ENCODE assay signal across 27 mouse cellular contexts in the genomic region with DNA sequence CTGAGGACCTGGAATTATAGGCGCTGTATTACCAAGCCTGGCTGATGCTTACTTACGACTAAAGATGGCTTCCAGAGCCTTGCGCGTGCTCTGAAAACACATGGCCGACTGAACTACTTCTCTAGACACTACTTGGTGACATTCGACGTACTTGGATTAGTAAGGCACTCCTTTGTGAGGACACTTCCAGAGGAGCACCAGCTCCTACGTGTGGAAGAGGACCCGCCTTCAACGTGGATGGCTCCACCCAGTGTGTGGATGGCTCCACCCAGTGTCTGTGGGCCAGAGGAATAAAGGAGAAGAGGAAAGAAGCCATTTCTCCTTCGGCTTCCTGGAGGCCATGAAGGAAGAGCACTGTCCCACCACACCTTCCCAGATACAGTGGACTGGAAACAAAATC.
"Had no signal": no experiment of that assay in that cellular context is flagged by ENCODE, and none has a peak within 500 bp of the region (broad histone marks: within the 10 kb centered on the region; RNA-seq: fewer than 3 reads in every experiment).

No protein-coding gene starts in this region.

- H3K9ac ChIP-seq: heart, embryonic 12.5 days; hindbrain, embryonic 12.5 days; hindbrain, embryonic 14.5 days; intestine, embryonic 15.5 days; kidney, embryonic 15.5 days; limb, embryonic 13.5 days; limb, embryonic 15.5 days; liver, embryonic 13.5 days; liver, embryonic 15.5 days had no signal

- ATAC-seq: hindbrain, embryonic 16.5 days; inflammation-experienced regulatory T-cells, adult 6 months; intestine, embryonic 15.5 days had no signal

- H3K4me2 ChIP-seq: heart, embryonic 12.5 days; hindbrain, embryonic 12.5 days; hindbrain, embryonic 14.5 days; intestine, embryonic 15.5 days; kidney, embryonic 15.5 days; limb, embryonic 13.5 days; limb, embryonic 15.5 days; liver, embryonic 11.5 days; liver, embryonic 13.5 days; liver, embryonic 15.5 days had no signal

- H3K4me3 ChIP-seq: heart, embryonic 10.5 days; heart, embryonic 12.5 days; hindbrain, embryonic 10.5 days; hindbrain, embryonic 12.5 days; intestine, embryonic 15.5 days; kidney, embryonic 15.5 days; limb, embryonic 13.5 days; limb, embryonic 15.5 days; liver, embryonic 13.5 days; liver, embryonic 15.5 days had no signal

- H3K27me3 ChIP-seq: heart, embryonic 12.5 days; hindbrain, embryonic 12.5 days; intestine, embryonic 15.5 days; kidney, embryonic 15.5 days; limb, embryonic 13.5 days; limb, embryonic 15.5 days; liver, embryonic 13.5 days; liver, embryonic 15.5 days had no signal

- H3K4me1 ChIP-seq: intestine, embryonic 15.5 days had no signal

- H3K36me3 ChIP-seq: hindbrain, embryonic 12.5 days; intestine, embryonic 15.5 days had no signal

- H3K27ac ChIP-seq: heart, embryonic 10.5 days; hindbrain, embryonic 10.5 days; hindbrain, embryonic 12.5 days; hindbrain, embryonic 14.5 days; intestine, embryonic 15.5 days; kidney, embryonic 15.5 days; kidney, postnatal 0 days; limb, embryonic 13.5 days; limb, embryonic 15.5 days; liver, embryonic 13.5 days; liver, embryonic 15.5 days had no signal

- DNase-seq: gastrocnemius, postnatal 14 days; gastrocnemius, postnatal 36 days; heart, adult 18-20 months; heart, postnatal 10 days; heart, postnatal 4 days; kidney, adult 11 months; kidney, adult 2 months; kidney, adult 9 months; kidney, postnatal 14 days; layer of hippocampus, adult 9-11 months; layer of hippocampus, postnatal 36 days; left cerebral cortex, postnatal 4 days; liver, embryonic 13.5 days had no signal

- H3K9me3 ChIP-seq: heart, embryonic 10.5 days; hindbrain, embryonic 12.5 days; intestine, embryonic 15.5 days; kidney, embryonic 15.5 days; limb, embryonic 13.5 days; limb, embryonic 15.5 days; liver, embryonic 13.5 days; liver, embryonic 15.5 days had no signal
